In genomic region chr11:3922731-3923130, GRCm38 (mm10) we compare ENCODE assay signal across 37 mouse cellular contexts. TPM values are rescaled to one million over a fixed set of nuclear protein-coding genes. Genes with fewer than 3 reads are reported as not detected.
"Had no signal": no experiment of that assay in that cellular context is flagged by ENCODE, and none has a peak within 500 bp of the region (broad histone marks: within the 10 kb centered on the region; RNA-seq: fewer than 3 reads in every experiment).

No protein-coding gene starts in this region.

- H3K9me3 ChIP-seq: limb, embryonic 10.5 days; limb, embryonic 12.5 days; limb, embryonic 13.5 days; limb, embryonic 15.5 days; liver, embryonic 12.5 days; liver, embryonic 13.5 days; liver, embryonic 15.5 days; lung, embryonic 15.5 days; megakaryocyte, embryonic 14.5 days; midbrain, embryonic 10.5 days; midbrain, embryonic 12.5 days; midbrain, embryonic 13.5 days; midbrain, embryonic 15.5 days; neural tube, embryonic 12.5 days had no signal

- H3K27me3 ChIP-seq: limb, embryonic 12.5 days; limb, embryonic 13.5 days; limb, embryonic 15.5 days; liver, embryonic 12.5 days; liver, embryonic 13.5 days; liver, embryonic 15.5 days; lung, embryonic 15.5 days; midbrain, embryonic 12.5 days; midbrain, embryonic 13.5 days; midbrain, embryonic 15.5 days; neural tube, embryonic 12.5 days had no signal

- H3K36me3 ChIP-seq: midbrain, embryonic 15.5 days had no signal

- H3K4me3 ChIP-seq: limb, embryonic 10.5 days; limb, embryonic 12.5 days; limb, embryonic 13.5 days; limb, embryonic 15.5 days; liver, embryonic 12.5 days; liver, embryonic 13.5 days; liver, embryonic 15.5 days; lung, embryonic 15.5 days; megakaryocyte, embryonic 14.5 days; midbrain, embryonic 10.5 days; midbrain, embryonic 12.5 days; midbrain, embryonic 13.5 days; midbrain, embryonic 15.5 days; myocyte; neural tube, embryonic 12.5 days had no signal

- H3K4me2 ChIP-seq: limb, embryonic 12.5 days; limb, embryonic 13.5 days; limb, embryonic 15.5 days; liver, embryonic 11.5 days; liver, embryonic 12.5 days; liver, embryonic 13.5 days; liver, embryonic 15.5 days; lung, embryonic 14.5 days; lung, embryonic 15.5 days; midbrain, embryonic 11.5 days; midbrain, embryonic 12.5 days; midbrain, embryonic 13.5 days; midbrain, embryonic 15.5 days; neural tube, embryonic 12.5 days had no signal

- ATAC-seq: liver, embryonic 12.5 days; liver, postnatal 0 days; lung, postnatal 0 days; midbrain, embryonic 13.5 days; midbrain, embryonic 15.5 days; midbrain, embryonic 16.5 days had no signal

- H3K9ac ChIP-seq: limb, embryonic 12.5 days; limb, embryonic 13.5 days; limb, embryonic 15.5 days; liver, embryonic 12.5 days; liver, embryonic 13.5 days; liver, embryonic 14.5 days; liver, embryonic 15.5 days; liver, postnatal 0 days; lung, embryonic 14.5 days; lung, embryonic 15.5 days; midbrain, embryonic 12.5 days; midbrain, embryonic 13.5 days; midbrain, embryonic 15.5 days; neural tube, embryonic 12.5 days had no signal

- H3K4me1 ChIP-seq: limb, embryonic 10.5 days; limb, embryonic 12.5 days; limb, embryonic 13.5 days; limb, embryonic 15.5 days; liver, embryonic 12.5 days; liver, embryonic 13.5 days; liver, embryonic 15.5 days; lung, embryonic 15.5 days; megakaryocyte, embryonic 14.5 days; midbrain, embryonic 12.5 days; midbrain, embryonic 13.5 days; midbrain, embryonic 15.5 days; neural tube, embryonic 12.5 days had no signal

- DNase-seq: left cerebral cortex, postnatal 4 days; liver; liver, embryonic 13.5 days; liver, postnatal 0 days; lung, adult 18-20 months; lung, adult 2 months; lung, embryonic 14.5 days; lung, postnatal 10 days; lung, postnatal 14 days; lung, postnatal 36 days; lung, postnatal 4 days; midbrain, embryonic 14.5 days had no signal

- H3K27ac ChIP-seq: limb, embryonic 10.5 days; limb, embryonic 12.5 days; limb, embryonic 13.5 days; limb, embryonic 15.5 days; liver, embryonic 12.5 days; liver, embryonic 13.5 days; liver, embryonic 14.5 days; liver, embryonic 15.5 days; lung, embryonic 15.5 days; macrophage; midbrain, embryonic 10.5 days; midbrain, embryonic 12.5 days; midbrain, embryonic 13.5 days; midbrain, embryonic 15.5 days; neural tube, embryonic 12.5 days had no signal

RNA-seq across cellular contexts. Expression of gene Dusp18, which starts 27.7 kb away (rescaled TPM):
- total RNA-seq: megakaryocyte-erythroid progenitor cell, adult 5-6 weeks had no signal

RNA-seq across cellular contexts. Expression of gene 4921536K21Rik, which starts 27.8 kb away (rescaled TPM):
- total RNA-seq: liver, adult 2 months; megakaryocyte progenitor cell, adult 5-6 weeks; monocyte, adult 5-6 weeks had no signal
- polyA plus RNA-seq: liver, adult 2 months; liver, embryonic 11.5 days; liver, embryonic 12.5 days; liver, embryonic 13.5 days; liver, embryonic 15.5 days; liver, embryonic 16.5 days; liver, postnatal 0 days; lung, embryonic 14.5 days; midbrain, embryonic 14.5 days had no signal
